ENCODE assay signal across 31 mouse cellular contexts in genomic region chr16:48422501-48422900, GRCm38 (mm10). TPM values are rescaled to one million over a fixed set of nuclear protein-coding genes. Genes with fewer than 3 reads are reported as not detected.
DNase-seq lines count a peak whose midpoint lies in the region; ATAC-seq and TF ChIP-seq lines count a peak whose summit lies in the region.
"Had no signal": no experiment of that assay in that cellular context is flagged by ENCODE, and none has a peak within 500 bp of the region (broad histone marks: within the 10 kb centered on the region; RNA-seq: fewer than 3 reads in every experiment).

No protein-coding gene starts in this region.

- no peak overlapping the region for H3K27ac ChIP-seq in liver, adult 2 months (replicated peaks; ENCODE audit: insufficient read depth, low read depth, low read length)
- H3K27ac ChIP-seq in liver, embryonic 12.5 days, result no peak overlapping the region
- H3K27ac ChIP-seq in kidney, embryonic 16.5 days (ENCODE audit: low read length), result no peak overlapping the region
- H3K27ac ChIP-seq: gastrocnemius, adult 2 months; hindbrain, embryonic 15.5 days; limb, embryonic 13.5 days; liver, embryonic 15.5 days; midbrain, embryonic 13.5 days; neural tube, embryonic 12.5 days had no signal

- TF ChIP-seq CTCF in liver, adult 2 months (IDR thresholded peaks at IDR 0.05; ENCODE audit: low read depth, low read length), result no peak

- no peak overlapping the region for H3K4me2 ChIP-seq in liver, embryonic 12.5 days
- no peak overlapping the region for H3K4me2 ChIP-seq in kidney, embryonic 16.5 days (replicated peaks; ENCODE audit: low read depth, low read length)
- H3K4me2 ChIP-seq: heart, embryonic 12.5 days; hindbrain, embryonic 15.5 days; limb, embryonic 13.5 days; liver, embryonic 15.5 days; midbrain, embryonic 13.5 days; neural tube, embryonic 12.5 days had no signal

- no peaks in the 10 kb centered on the region for H3K36me3 ChIP-seq in liver, adult 2 months (ENCODE audit: control insufficient read depth, insufficient read depth, low read length)
- no peaks in the 10 kb centered on the region for H3K36me3 ChIP-seq in liver, embryonic 12.5 days
- H3K36me3 ChIP-seq in kidney, embryonic 16.5 days (ENCODE audit: insufficient read depth, low read length), result no peaks in the 10 kb centered on the region
- H3K36me3 ChIP-seq: heart, embryonic 12.5 days; hindbrain, embryonic 15.5 days; limb, embryonic 13.5 days; liver, embryonic 15.5 days; midbrain, embryonic 13.5 days; neural tube, embryonic 12.5 days had no signal

- intact Hi-C loops in left cerebral cortex, postnatal 14 days (cut with DNase I), result no loop called here

- no peaks in the 10 kb centered on the region for H3K79me2 ChIP-seq in liver, adult 2 months (ENCODE audit: control insufficient read depth, insufficient read depth, low read length)

- no peak overlapping the region for H3K4me3 ChIP-seq in liver, adult 2 months (ENCODE audit: insufficient read depth, low read depth, low read length)
- no peak overlapping the region for H3K4me3 ChIP-seq in liver, embryonic 12.5 days
- H3K4me3 ChIP-seq in kidney, embryonic 16.5 days (ENCODE audit: low read length), result no peak overlapping the region
- H3K4me3 ChIP-seq: gastrocnemius, adult 2 months; heart, embryonic 12.5 days; hindbrain, embryonic 15.5 days; limb, embryonic 13.5 days; liver, embryonic 15.5 days; midbrain, embryonic 13.5 days; neural tube, embryonic 12.5 days had no signal

- H3K4me1 ChIP-seq in liver, adult 2 months (ENCODE audit: control insufficient read depth, insufficient read depth, low read length), result peaks cover 3% of the 10 kb centered on the region
- H3K4me1 ChIP-seq in liver, embryonic 12.5 days, result no peaks in the 10 kb centered on the region
- no peaks in the 10 kb centered on the region for H3K4me1 ChIP-seq in kidney, embryonic 16.5 days (ENCODE audit: insufficient read depth, low read length)
- H3K4me1 ChIP-seq: heart, embryonic 12.5 days; hindbrain, embryonic 15.5 days; liver, embryonic 15.5 days; midbrain, embryonic 13.5 days; neural tube, embryonic 12.5 days had no signal

- DNase-seq in liver, adult 2 months (ENCODE audit: extremely low read depth, low read depth, low spot score), result peak; percentile 65
- DNase-seq in yolk sac, embryonic 10.5 days (ENCODE audit: low spot score), result peak; percentile 42
- DNase-seq in layer of hippocampus, adult 11-12 months (ENCODE audit: low spot score), result no peak
- DNase-seq in left cerebral cortex, postnatal 14 days (ENCODE audit: low spot score in 2 of 2), result no peak
- DNase-seq in cerebellum, postnatal 4 days (ENCODE audit: low spot score in 2 of 2), result no peak
- DNase-seq: adrenal gland, postnatal 14 days; cerebellum, postnatal 10 days; embryo, embryonic 11 days; forebrain, postnatal 0 days; gastrocnemius, adult 2 months; heart, adult 11 months; heart, postnatal 36 days; spleen, adult 18-20 months; thymus, postnatal 4 days had no signal

- no peaks in the 10 kb centered on the region for H3K9me3 ChIP-seq in liver, embryonic 12.5 days (replicated peaks)
- no peaks in the 10 kb centered on the region for H3K9me3 ChIP-seq in kidney, embryonic 16.5 days (ENCODE audit: low read length)
- H3K9me3 ChIP-seq: heart, embryonic 12.5 days; hindbrain, embryonic 15.5 days; limb, embryonic 13.5 days; liver, embryonic 15.5 days; midbrain, embryonic 13.5 days; neural tube, embryonic 12.5 days had no signal

- ATAC-seq in liver, embryonic 12.5 days, result no peak
- ATAC-seq in hematopoietic stem cell, adult 5-6 weeks (replicated peaks in 1 of 2; ENCODE audit: insufficient read depth in 1 of 2, low FRiP score in 2 of 2, low TSS enrichment in 1 of 2, low read depth in 1 of 2, poor library complexity in 2 of 2, severe bottlenecking in 2 of 2), result peak; percentile 28 to 43; a peak in 1 of 4 replicates
- ATAC-seq in kidney, embryonic 16.5 days (ENCODE audit: low FRiP score, low TSS enrichment), result peak; percentile 57; the same call in 1 of the 2 replicates
- ATAC-seq: activated CD4-positive, CD25-positive, alpha-beta regulatory T cell, adult 4 months; forebrain, postnatal 0 days; midbrain, embryonic 13.5 days had no signal

- no peaks in the 10 kb centered on the region for H3K27me3 ChIP-seq in liver, adult 2 months (ENCODE audit: control insufficient read depth, insufficient read depth, low read length)
- H3K27me3 ChIP-seq in liver, embryonic 12.5 days (replicated peaks), result no peaks in the 10 kb centered on the region
- H3K27me3 ChIP-seq in kidney, embryonic 16.5 days (ENCODE audit: insufficient read depth, low read length), result no peaks in the 10 kb centered on the region
- H3K27me3 ChIP-seq: heart, embryonic 12.5 days; hindbrain, embryonic 15.5 days; limb, embryonic 13.5 days; liver, embryonic 15.5 days; midbrain, embryonic 13.5 days; neural tube, embryonic 12.5 days had no signal

- no peak for TF ChIP-seq POLR2A in liver, adult 2 months (IDR thresholded peaks at IDR 0.05; ENCODE audit: extremely low read depth, insufficient read depth, low read length)

- H3K9ac ChIP-seq in liver, adult 2 months (ENCODE audit: low read depth, low read length), result no peak overlapping the region
- no peak overlapping the region for H3K9ac ChIP-seq in liver, embryonic 12.5 days
- H3K9ac ChIP-seq in kidney, embryonic 16.5 days (replicated peaks; ENCODE audit: low read length), result no peak overlapping the region
- H3K9ac ChIP-seq: forebrain, postnatal 0 days; heart, embryonic 12.5 days; hindbrain, embryonic 15.5 days; limb, embryonic 13.5 days; liver, embryonic 15.5 days; midbrain, embryonic 13.5 days; neural tube, embryonic 12.5 days had no signal

- 40% methylated on average over 2 of the region's 2 CpGs for WGBS in liver, adult 2 months
- WGBS in liver, embryonic 12.5 days (ENCODE audit: insufficient replicate concordance), result 27% methylated on average over 2 of the region's 2 CpGs
- WGBS in kidney, embryonic 16.5 days, result 29% methylated on average over 2 of the region's 2 CpGs

RNA-seq across cellular contexts. Expression of gene Morc1, which starts 8.5 kb away (rescaled TPM):
- not detected in 2 replicates for total RNA-seq in liver, adult 2 months (2014; rRNA removed)
- not detected in 2 replicates for polyA plus RNA-seq in liver, adult 2 months (2012; rRNA removed)
- 0.10 TPM in 1 of 2 replicates, not detected in the other for polyA plus RNA-seq in liver, embryonic 12.5 days (2016; fragmentation: Nextera tagmentation; extraction: Ambion mirVana)
- not detected in 2 replicates for total RNA-seq in hematopoietic stem cell, adult 5-6 weeks (2017)
- 0.06 and 0.16 TPM in 2 replicates for polyA plus RNA-seq in kidney, embryonic 16.5 days (2015; fragmentation: Nextera tagmentation; extraction: Ambion mirVana)
- total RNA-seq in left cerebral cortex, postnatal 14 days (2021), result under 1 TPM in 1 of 2 experiments, not detected in 1; 0.22 TPM
- total RNA-seq: adrenal gland, postnatal 14 days; forebrain, postnatal 0 days; gastrocnemius, adult 2 months; heart, postnatal 36 days; megakaryocyte progenitor cell, adult 5-6 weeks had no signal
- polyA plus RNA-seq: heart, embryonic 12.5 days; large intestine, adult 2 months; limb, embryonic 13.5 days; liver, embryonic 15.5 days; midbrain, embryonic 13.5 days had no signal

RNA-seq across cellular contexts. Expression of gene Gm5485, which starts 10.3 kb away (rescaled TPM):
- not detected in 2 replicates for total RNA-seq in liver, adult 2 months (2014; rRNA removed)
- not detected in 2 replicates for polyA plus RNA-seq in liver, adult 2 months (2012; rRNA removed)
- polyA plus RNA-seq in liver, embryonic 12.5 days (2016; fragmentation: Nextera tagmentation; extraction: Ambion mirVana), result not detected in 2 replicates
- not detected in 2 replicates for total RNA-seq in hematopoietic stem cell, adult 5-6 weeks (2017)
- polyA plus RNA-seq in kidney, embryonic 16.5 days (2015; fragmentation: Nextera tagmentation; extraction: Ambion mirVana), result not detected in 2 replicates
- not detected for total RNA-seq in left cerebral cortex, postnatal 14 days (2021)
- total RNA-seq: adrenal gland, postnatal 14 days; forebrain, postnatal 0 days; gastrocnemius, adult 2 months; heart, postnatal 36 days; layer of hippocampus, postnatal 25 days; left cerebral cortex, postnatal 10 days; megakaryocyte progenitor cell, adult 5-6 weeks had no signal
- polyA plus RNA-seq: activated CD4-positive, CD25-positive, alpha-beta regulatory T cell, adult 4 months; brain, embryonic 14.5 days; embryonic facial prominence, embryonic 14.5 days; forebrain, postnatal 0 days; heart, embryonic 12.5 days; hindbrain, embryonic 15.5 days; limb, embryonic 13.5 days; liver, embryonic 15.5 days; lung, embryonic 16.5 days; midbrain, embryonic 13.5 days; neural tube, embryonic 12.5 days had no signal

Comparison
In these comparisons a context has a peak if more than half of its experiments do, and no peak if none do; other contexts are left out.
1. DNase-seq: peak in liver, adult 2 months (single experiment) and yolk sac, embryonic 10.5 days (single experiment); none in layer of hippocampus, adult 11-12 months (single experiment), left cerebral cortex, postnatal 14 days (0 of 2) and cerebellum, postnatal 4 days (0 of 2).